Mouse (Mus musculus) MEL (cell line): ENCODE data around the gene Atxn7l1. TPM values are rescaled to one million over a fixed set of nuclear protein-coding genes. Genes with fewer than 3 reads are reported as not detected.
A peak's percentile ranks its signal among the peaks of the same experiment; 100 is the strongest.

Source experiments
- DNase-seq: peaks from one replicate; pipeline ENCODE4 v3.0.0; 2011; ENCODE audit warnings: low read depth, low spot score
- H3K27ac ChIP-seq: 2 replicates; pipeline ENCODE4 v1.5.1; 2012; ENCODE audit warnings: low read depth, mild to moderate bottlenecking, control low read depth, low read length, moderate library complexity; ENCODE audit not compliant: control insufficient read depth
- H3K27me3 ChIP-seq, 2 experiments: fragments of 150-350 bp in 1 of 2; sonication (generic) in 1 of 2; 2 replicates each; pipeline ENCODE4 v1.6.1; 2012; ENCODE audit warnings: low read length in 2 of 2, mild to moderate bottlenecking in 2 of 2, improper control_type of control experiment in 1 of 2, moderate library complexity in 1 of 2; ENCODE audit not compliant: insufficient read depth in 2 of 2, control insufficient read depth in 1 of 2
- H3K36me3 ChIP-seq, 2 experiments: 2 replicates each; pipeline ENCODE4 v1.6.1; 2012 to 2014; ENCODE audit warnings: low read length in 2 of 2, improper control_type of control experiment in 1 of 2, inconsistent platforms in 1 of 2, mild to moderate bottlenecking in 1 of 2; ENCODE audit not compliant: insufficient read depth in 2 of 2, control insufficient read depth in 1 of 2
- H3K4me1 ChIP-seq, 2 experiments: fragments of 150-350 bp in 1 of 2; sonication (generic) in 1 of 2; 2 replicates each; pipeline ENCODE4 v1.6.1; 2012; ENCODE audit warnings: low read length in 2 of 2, improper control_type of control experiment in 1 of 2, mild to moderate bottlenecking in 1 of 2; ENCODE audit not compliant: insufficient read depth in 2 of 2, control insufficient read depth in 1 of 2
- H3K4me3 ChIP-seq, 2 experiments: fragments of 150-350 bp in 1 of 2; sonication (generic) in 1 of 2; 2 replicates each; pipeline ENCODE4 v1.5.1; 2012; ENCODE audit warnings: low read depth in 2 of 2, low read length in 2 of 2, mild to moderate bottlenecking in 2 of 2, moderate library complexity in 2 of 2, control low read depth in 1 of 2, improper control_type of control experiment in 1 of 2; ENCODE audit not compliant: control insufficient read depth in 1 of 2, insufficient read depth in 1 of 2
- H3K79me2 ChIP-seq: 2 replicates; pipeline ENCODE4 v1.6.1; 2012; ENCODE audit warnings: mild to moderate bottlenecking, low read length, moderate library complexity; ENCODE audit not compliant: control insufficient read depth, poor library complexity, insufficient read depth
- H3K9ac ChIP-seq: 2 replicates; pipeline ENCODE4 v1.6.1; 2012; ENCODE audit warnings: low read depth, mild to moderate bottlenecking, control low read depth, low read length, moderate library complexity; ENCODE audit not compliant: control insufficient read depth, poor library complexity, severe bottlenecking
- H3K9me3 ChIP-seq: fragments of 150-350 bp; sonication (generic); replicated peaks from 2 replicates; pipeline ENCODE4 v1.6.1; 2012; ENCODE audit warnings: mild to moderate bottlenecking, low read length, improper control_type of control experiment, moderate library complexity; ENCODE audit not compliant: insufficient read depth
- BHLHE40 ChIP-seq: IDR thresholded peaks from 2 replicates; pipeline ENCODE4 v1.6.1; 2012; ENCODE audit warnings: low read depth, mild to moderate bottlenecking, inconsistent platforms, low read length, improper control_type of control experiment, borderline replicate concordance
- CHD1 ChIP-seq: IDR thresholded peaks from 2 replicates; pipeline ENCODE4 v1.6.1; 2012; ENCODE audit warnings: low read depth, mild to moderate bottlenecking, inconsistent platforms, low read length, improper control_type of control experiment
- CHD2 ChIP-seq: IDR thresholded peaks from 2 replicates; pipeline ENCODE4 v1.6.1; 2011; ENCODE audit warnings: low read length, improper control_type of control experiment
- CTCF ChIP-seq, 3 experiments: IDR thresholded peaks in 2 of 3; conservative IDR thresholded peaks in 1 of 3; 2 replicates each; pipeline ENCODE4 v1.5.1; 2011 to 2012; ENCODE audit warnings: low read length in 3 of 3, low read depth in 2 of 3, mild to moderate bottlenecking in 2 of 3, improper control_type of control experiment in 1 of 3, inconsistent platforms in 1 of 3, mixed read lengths in 1 of 3, moderate library complexity in 1 of 3; ENCODE audit not compliant: control insufficient read depth in 1 of 3, insufficient read depth in 1 of 3, poor library complexity in 1 of 3, severe bottlenecking in 1 of 3
- ELF1 ChIP-seq: IDR thresholded peaks from 2 replicates; pipeline ENCODE4 v1.6.1; 2014; ENCODE audit warnings: low read depth, mild to moderate bottlenecking, inconsistent platforms, low read length, improper control_type of control experiment, moderate library complexity
- EP300 ChIP-seq, 2 experiments: IDR thresholded peaks; 2 replicates each; pipeline ENCODE4 v1.6.1; 2011; ENCODE audit warnings: improper control_type of control experiment in 2 of 2, low read length in 2 of 2, low read depth in 1 of 2, mild to moderate bottlenecking in 1 of 2
- ETS1 ChIP-seq: IDR thresholded peaks from 2 replicates; pipeline ENCODE4 v1.6.1; 2012; ENCODE audit warnings: low read depth, mild to moderate bottlenecking, inconsistent platforms, low read length, improper control_type of control experiment, moderate library complexity
- GABPA ChIP-seq: IDR thresholded peaks from 2 replicates; pipeline ENCODE4 v1.6.1; 2012; ENCODE audit warnings: low read depth, mild to moderate bottlenecking, inconsistent platforms, low read length, improper control_type of control experiment, moderate library complexity
- GATA1 ChIP-seq: IDR thresholded peaks from 2 replicates; pipeline ENCODE4 v1.6.1; 2011; ENCODE audit warnings: low read depth, low read length, improper control_type of control experiment
- HCFC1 ChIP-seq: IDR thresholded peaks from 2 replicates; pipeline ENCODE4 v1.6.1; 2012; ENCODE audit warnings: low read depth, mild to moderate bottlenecking, inconsistent platforms, low read length, improper control_type of control experiment, moderate library complexity
- KAT2A ChIP-seq: conservative IDR thresholded peaks from 2 replicates; pipeline ENCODE4 v1.6.1; 2012; ENCODE audit warnings: low read depth, low read length, improper control_type of control experiment, inconsistent platforms
- MAFK ChIP-seq: IDR thresholded peaks from 2 replicates; pipeline ENCODE4 v1.6.1; 2011; ENCODE audit warnings: low read depth, mild to moderate bottlenecking, low read length, improper control_type of control experiment, borderline replicate concordance
- MAX ChIP-seq: IDR thresholded peaks from 2 replicates; pipeline ENCODE4 v1.6.1; 2011; ENCODE audit warnings: low read length, improper control_type of control experiment
- MAZ ChIP-seq: IDR thresholded peaks from 2 replicates; pipeline ENCODE4 v1.6.1; 2012; ENCODE audit warnings: low read depth, mild to moderate bottlenecking, inconsistent platforms, low read length, improper control_type of control experiment
- MEF2A ChIP-seq: IDR thresholded peaks from 2 replicates; pipeline ENCODE4 v1.6.1; 2014; ENCODE audit warnings: low read depth, mild to moderate bottlenecking, inconsistent platforms, low read length, improper control_type of control experiment; ENCODE audit not compliant: poor library complexity, insufficient replicate concordance, severe bottlenecking; ENCODE audit errors: extremely low read depth
- MXI1 ChIP-seq: IDR thresholded peaks from 2 replicates; pipeline ENCODE4 v1.6.1; 2011; ENCODE audit warnings: mild to moderate bottlenecking, low read depth, low read length, improper control_type of control experiment
- MYB ChIP-seq: IDR thresholded peaks from 2 replicates; pipeline ENCODE4 v1.6.1; 2011; ENCODE audit warnings: mild to moderate bottlenecking, low read depth, low read length, improper control_type of control experiment
- MYC ChIP-seq: IDR thresholded peaks from 2 replicates; pipeline ENCODE4 v1.6.1; 2011; ENCODE audit warnings: low read depth, mild to moderate bottlenecking, low read length, improper control_type of control experiment, moderate library complexity
- NELFE ChIP-seq: IDR thresholded peaks from 2 replicates; pipeline ENCODE4 v1.6.1; 2011; ENCODE audit warnings: low read depth, low read length, improper control_type of control experiment
- NRF1 ChIP-seq: IDR thresholded peaks from 2 replicates; pipeline ENCODE4 v1.6.1; 2014; ENCODE audit warnings: low read depth, mild to moderate bottlenecking, inconsistent platforms, low read length, improper control_type of control experiment, moderate library complexity; ENCODE audit not compliant: poor library complexity, insufficient read depth, severe bottlenecking
- POLR2A ChIP-seq, 2 experiments: IDR thresholded peaks; 2 replicates each; pipeline ENCODE4 v1.6.1; 2011 to 2012; ENCODE audit warnings: low read length in 2 of 2, mild to moderate bottlenecking in 2 of 2, control low read depth in 1 of 2, improper control_type of control experiment in 1 of 2, low read depth in 1 of 2, moderate library complexity in 1 of 2; ENCODE audit not compliant: control insufficient read depth in 1 of 2, insufficient read depth in 1 of 2, poor library complexity in 1 of 2
- POLR2AphosphoS2 ChIP-seq: IDR thresholded peaks from 2 replicates; pipeline ENCODE4 v1.6.1; 2011; ENCODE audit warnings: low read length, improper control_type of control experiment
- RAD21 ChIP-seq: IDR thresholded peaks from 2 replicates; pipeline ENCODE4 v1.6.1; 2011; ENCODE audit warnings: mild to moderate bottlenecking, low read depth, low read length, improper control_type of control experiment
- RCOR1 ChIP-seq: IDR thresholded peaks from 2 replicates; pipeline ENCODE4 v1.6.1; 2012; ENCODE audit warnings: low read depth, mild to moderate bottlenecking, inconsistent platforms, low read length, improper control_type of control experiment
- SIN3A ChIP-seq: IDR thresholded peaks from 2 replicates; pipeline ENCODE4 v1.6.1; 2012; ENCODE audit warnings: low read length, improper control_type of control experiment, inconsistent platforms
- SMC3 ChIP-seq: IDR thresholded peaks from 2 replicates; pipeline ENCODE4 v1.6.1; 2011; ENCODE audit warnings: low read depth, low read length, improper control_type of control experiment
- TBP ChIP-seq: IDR thresholded peaks from 2 replicates; pipeline ENCODE4 v1.8.0; 2011; ENCODE audit warnings: low read depth, low read length, improper control_type of control experiment
- TCF12 ChIP-seq: IDR thresholded peaks from 2 replicates; pipeline ENCODE4 v1.6.1; 2014; ENCODE audit warnings: low read depth, mild to moderate bottlenecking, inconsistent platforms, low read length, improper control_type of control experiment, moderate library complexity
- UBTF ChIP-seq: IDR thresholded peaks from 2 replicates; pipeline ENCODE4 v1.6.1; 2012; ENCODE audit warnings: low read depth, mild to moderate bottlenecking, inconsistent platforms, low read length, improper control_type of control experiment, moderate library complexity, borderline replicate concordance; ENCODE audit not compliant: insufficient read depth
- USF1 ChIP-seq: IDR thresholded peaks from 2 replicates; pipeline ENCODE4 v1.6.1; 2014; ENCODE audit warnings: low read depth, mild to moderate bottlenecking, inconsistent platforms, low read length, improper control_type of control experiment, moderate library complexity
- ZC3H11A ChIP-seq: IDR thresholded peaks from 2 replicates; pipeline ENCODE4 v1.6.1; 2012; ENCODE audit warnings: low read depth, mild to moderate bottlenecking, inconsistent platforms, low read length, improper control_type of control experiment
- ZKSCAN1 ChIP-seq: IDR thresholded peaks from 2 replicates; pipeline ENCODE4 v1.6.1; 2012; ENCODE audit warnings: low read depth, mild to moderate bottlenecking, inconsistent platforms, low read length, improper control_type of control experiment, moderate library complexity
- ZMIZ1 ChIP-seq: IDR thresholded peaks from 2 replicates; pipeline ENCODE4 v1.6.1; 2012; ENCODE audit warnings: low read depth, mild to moderate bottlenecking, inconsistent platforms, low read length, improper control_type of control experiment, moderate library complexity
- ZNF384 ChIP-seq: IDR thresholded peaks from 2 replicates; pipeline ENCODE4 v1.6.1; 2012; ENCODE audit warnings: low read depth, mild to moderate bottlenecking, inconsistent platforms, low read length, improper control_type of control experiment
- polyA plus RNA-seq, 2 experiments: library from polyadenylated mRNA; stranded (reverse) in 1 of 2; unstranded in 1 of 2; fragments of >175 nt in 1 of 2; fragments of >200 nt in 1 of 2; gene quantifications; 2 replicates each; pipeline versions ENCODE4 v1.2.1 to v1.2.4; 2012; ENCODE audit warnings: low replicate concordance in 2 of 2, low read depth in 1 of 2; ENCODE audit not compliant: insufficient read length in 2 of 2, insufficient read depth in 1 of 2, missing spikeins in 1 of 2
- total RNA-seq: library from RNA; depleted of rRNA; stranded (reverse); fragments of 300-350 nt; gene quantifications from 2 replicates; pipeline ENCODE4 v1.2.3, GENCODE M21; 2012; rRNA removed

Atxn7l1 gene
- 11.6 and 15.1 TPM in 2 replicates for total RNA-seq
- 10 to 100 TPM in 1 of 2 experiments, not detected in 1; 50.3 TPM for polyA plus RNA-seq

DNA sequence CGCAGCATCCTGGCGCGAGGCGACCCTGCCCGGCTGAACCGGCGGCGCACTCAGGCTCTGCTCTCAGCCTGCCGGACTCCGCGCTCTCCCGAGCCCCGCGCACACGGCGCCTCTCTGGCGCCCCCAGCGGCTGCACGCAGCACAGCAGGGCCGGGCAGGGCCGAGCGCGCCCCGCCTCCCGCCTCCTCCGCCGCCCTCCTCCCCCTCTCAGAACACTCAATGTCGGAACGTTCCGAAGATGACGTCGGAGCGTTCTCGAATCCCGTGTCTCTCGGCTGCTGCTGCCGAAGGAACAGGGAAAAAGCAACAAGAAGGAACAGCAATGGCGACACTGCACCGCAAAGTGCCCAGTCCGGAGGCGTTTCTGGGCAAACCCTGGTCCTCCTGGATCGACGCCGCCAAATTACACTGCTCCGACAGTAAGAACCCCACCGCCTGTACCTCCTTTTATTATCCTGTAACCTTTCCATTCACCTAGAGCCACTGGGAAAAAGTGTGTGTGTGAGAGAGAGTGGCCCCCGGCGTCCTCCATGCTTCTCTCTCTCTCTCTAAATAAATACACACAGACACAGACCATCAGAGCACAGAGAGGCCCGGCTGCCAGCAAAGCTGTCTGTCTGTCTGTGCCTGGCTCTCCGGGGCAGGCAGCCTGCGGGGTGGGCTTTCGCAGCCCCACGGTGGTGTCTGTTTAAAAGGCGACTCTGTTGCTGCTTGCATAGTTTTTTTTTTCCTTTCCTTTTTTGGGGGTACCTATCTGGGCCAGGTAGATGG lies at the start of gene Atxn7l1:
Atxn7l1 (plus strand) TSS at position 197 of the 771 bp plus-strand sequence.
- peak; percentile 94 for DNase-seq
- TF ChIP-seq ZMIZ1: no peak
- peak; percentile 70 for TF ChIP-seq TBP
- TF ChIP-seq MAFK: no peak
- TF ChIP-seq ELF1: no peak
- TF ChIP-seq RCOR1: no peak; the same call in 1 of the 2 replicates
- no peak for TF ChIP-seq MYB
- TF ChIP-seq CHD2: no peak
- TF ChIP-seq HCFC1: peak; percentile 32; the same call in 1 of the 2 replicates
- no peak for TF ChIP-seq GATA1
- TF ChIP-seq UBTF: no peak
- TF ChIP-seq ZNF384: 0 out of 2 replicates have a peak, but pooled peaks have one; percentile 6
- TF ChIP-seq CTCF (IDR thresholded peaks at IDR 0.05 in 2 of 3, conservative IDR thresholded peaks at IDR 0.05 in 1 of 3; ENCODE audit: control insufficient read depth in 1 of 3, insufficient read depth in 1 of 3, low read depth in 2 of 3, low read length in 3 of 3, poor library complexity in 1 of 3, severe bottlenecking in 1 of 3): peak; percentile 63 to 95 (median 74); a peak in 5 of 6 replicates
- TF ChIP-seq SMC3: peak; percentile 12; the same call in 1 of the 2 replicates
- no peak for TF ChIP-seq KAT2A
- TF ChIP-seq BHLHE40: no peak
- TF ChIP-seq ETS1: no peak
- TF ChIP-seq NRF1: no peak
- TF ChIP-seq SIN3A: 0 out of 2 replicates have a peak, but pooled peaks have one; percentile 11
- peak; percentile 65; the same call in 1 of the 2 replicates for TF ChIP-seq CHD1
- no peak for TF ChIP-seq GABPA
- no peak for TF ChIP-seq MAZ
- no peak for TF ChIP-seq ZC3H11A
- TF ChIP-seq ZKSCAN1: no peak
- no peak for TF ChIP-seq EP300 (IDR thresholded peaks at IDR 0.05; ENCODE audit: low read depth in 1 of 2, low read length in 2 of 2)
- TF ChIP-seq POLR2A (IDR thresholded peaks at IDR 0.05; ENCODE audit: control insufficient read depth in 1 of 2, insufficient read depth in 1 of 2, low read depth in 1 of 2, low read length in 2 of 2, poor library complexity in 1 of 2): peak; percentile 69 to 87; a peak in 3 of 4 replicates
- TF ChIP-seq TCF12: peak; percentile 27; the same call in 1 of the 2 replicates
- TF ChIP-seq RAD21: peak; percentile 37
- TF ChIP-seq MAX: no peak
- no peak for TF ChIP-seq MYC
- TF ChIP-seq MEF2A: no peak
- TF ChIP-seq POLR2AphosphoS2: peak; percentile 71; the same call in 1 of the 2 replicates
- peak; percentile 76 for TF ChIP-seq NELFE
- TF ChIP-seq MXI1: 0 out of 2 replicates have a peak, but pooled peaks have one; percentile 14
- no peak for TF ChIP-seq USF1
- H3K27me3 ChIP-seq: no peaks in the 10 kb centered on the region
- H3K79me2 ChIP-seq: peaks cover 6% of the 10 kb centered on the region
- H3K9ac ChIP-seq: peak within 1 kb of the TSS; percentile 95
- peaks cover 0 to 21% of the 10 kb centered on the region in 2 experiments; a peak in 3 of 4 replicates for H3K4me1 ChIP-seq
- no peaks in the 10 kb centered on the region for H3K9me3 ChIP-seq
- H3K36me3 ChIP-seq: peaks cover 0 to 6% of the 10 kb centered on the region in 2 experiments; a peak in 2 of 4 replicates
- peak within 1 kb of the TSS; percentile 67 for H3K27ac ChIP-seq
- peak within 1 kb of the TSS; percentile 95 to 97 for H3K4me3 ChIP-seq
